Mouse (Mus musculus) neural tube, embryonic 12.5 days (tissue): ENCODE measurements at regions not wholly inside any gene's neighbourhood (a gene's known extent, or its start where the extent isn't known, plus 50 kb on each side); places are given as distances from the start of the nearest gene placed in this dataset.
A peak's percentile ranks its signal among the peaks of the same experiment; 100 is the strongest.

Experiments used
- ATAC-seq: fragments of 200-750 bp; cut with Nextera tagmentation; 2 replicates; pipeline ENCODE4 v1.8.0; 2017; ENCODE audit warnings: low read depth, mild to moderate bottlenecking, moderate TSS enrichment, moderate library complexity; ENCODE audit not compliant: low FRiP score
- H3K27ac ChIP-seq: fragments of 300-500 bp; sonication (generic); 2 replicates; pipeline ENCODE4 v1.5.1; 2016
- H3K27me3 ChIP-seq: fragments of 300-500 bp; sonication (generic); replicated peaks from 2 replicates; pipeline ENCODE4 v1.6.1; 2016; ENCODE audit warnings: mild to moderate bottlenecking
- H3K36me3 ChIP-seq: fragments of 300-500 bp; sonication (generic); 2 replicates; pipeline ENCODE4 v1.6.1; 2016; ENCODE audit warnings: mild to moderate bottlenecking
- H3K4me1 ChIP-seq: fragments of 300-500 bp; sonication (generic); 2 replicates; pipeline ENCODE4 v1.6.1; 2016
- H3K4me2 ChIP-seq: fragments of 300-500 bp; sonication (generic); replicated peaks from 2 replicates; pipeline ENCODE4 v1.6.1; 2016; ENCODE audit warnings: mild to moderate bottlenecking
- H3K4me3 ChIP-seq: fragments of 300-500 bp; sonication (generic); 2 replicates; pipeline ENCODE4 v1.5.1; 2016
- H3K9ac ChIP-seq: fragments of 300-500 bp; sonication (generic); 2 replicates; pipeline ENCODE4 v1.6.1; 2016; ENCODE audit warnings: mild to moderate bottlenecking
- H3K9me3 ChIP-seq: fragments of 300-500 bp; sonication (generic); 2 replicates; pipeline ENCODE4 v1.6.1; 2016; ENCODE audit warnings: mild to moderate bottlenecking
- WGBS: fragments of 180-500 bp; shearing (Covaris S2); methylation state at CpG from one replicate; pipeline ENCODE4 v1.1.7; 2016; 5-methylcytosine and 5-hydroxymethylcytosine counted together

DNA sequence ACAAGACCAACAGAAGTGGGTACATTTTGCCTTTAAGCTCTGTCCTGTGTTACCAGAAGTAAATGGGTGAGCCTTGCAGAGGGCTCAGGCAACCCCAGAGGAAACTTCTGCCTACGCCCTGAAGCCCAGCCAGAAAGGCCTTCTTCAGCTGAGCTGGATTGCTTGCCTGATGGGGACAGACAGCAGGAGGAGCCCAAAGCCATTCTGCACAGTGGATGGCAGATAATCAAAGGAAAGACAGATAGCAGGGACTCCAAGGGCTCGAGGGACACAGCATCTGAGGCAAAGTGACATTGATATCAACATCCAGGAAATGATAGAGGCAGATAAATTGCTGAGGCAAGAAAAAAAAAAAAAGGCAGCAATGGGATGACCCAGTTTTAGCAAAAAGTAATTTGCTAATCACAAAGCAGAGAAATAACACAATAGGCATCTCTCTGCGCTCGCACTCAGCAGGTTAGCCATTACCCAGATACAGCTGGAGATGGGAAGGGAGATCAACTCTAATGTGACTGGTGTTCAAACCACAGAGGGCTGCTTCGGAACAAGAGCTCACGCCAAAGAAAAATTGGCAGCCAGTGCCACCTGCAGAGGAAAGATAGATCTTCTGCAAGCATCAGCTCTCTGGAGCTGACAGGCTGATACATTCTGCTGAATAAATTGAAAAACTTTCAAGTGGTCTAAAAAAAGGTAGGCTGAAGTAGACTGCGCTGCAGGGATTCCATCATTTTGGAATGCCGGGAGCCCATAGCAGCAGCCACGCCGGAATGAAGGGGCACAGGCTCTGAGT lies 494.8 kb downstream of the Prim2 start:
- Histone ChIP-seq H3K4me2 (no peak overlapping the region), H3K27ac (no peak overlapping the region), H3K9ac (no peak overlapping the region), H3K36me3 (no peaks in the 10 kb centered on the region), H3K4me1 (no peaks in the 10 kb centered on the region), H3K9me3 (no peaks in the 10 kb centered on the region), H3K4me3 (no peak overlapping the region), H3K27me3 (no peaks in the 10 kb centered on the region)
- no peak for ATAC-seq
- WGBS, result 74% methylated on average over 10 of the region's 10 CpGs

DNA sequence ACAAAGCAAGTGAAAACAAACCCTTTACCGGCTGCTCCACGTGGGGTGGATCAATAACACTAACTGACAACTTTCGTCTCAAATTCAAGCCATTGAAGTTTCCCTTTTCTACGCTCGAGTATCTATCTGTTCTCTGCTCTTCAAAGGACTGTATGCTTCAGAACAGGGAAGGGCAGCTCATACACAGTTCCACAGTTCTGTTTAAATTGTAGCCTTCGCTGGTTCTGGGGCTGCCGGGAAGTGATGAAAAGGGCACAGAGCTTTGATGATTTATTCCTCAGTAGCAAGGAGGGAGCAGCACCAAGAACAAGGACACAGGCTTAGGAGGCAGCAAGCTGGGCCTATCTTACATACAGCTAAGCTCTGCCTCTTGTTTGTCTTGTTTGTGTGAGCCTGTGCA lies 532.6 kb downstream of the Prim2 start:
- ATAC-seq, result no peak

DNA sequence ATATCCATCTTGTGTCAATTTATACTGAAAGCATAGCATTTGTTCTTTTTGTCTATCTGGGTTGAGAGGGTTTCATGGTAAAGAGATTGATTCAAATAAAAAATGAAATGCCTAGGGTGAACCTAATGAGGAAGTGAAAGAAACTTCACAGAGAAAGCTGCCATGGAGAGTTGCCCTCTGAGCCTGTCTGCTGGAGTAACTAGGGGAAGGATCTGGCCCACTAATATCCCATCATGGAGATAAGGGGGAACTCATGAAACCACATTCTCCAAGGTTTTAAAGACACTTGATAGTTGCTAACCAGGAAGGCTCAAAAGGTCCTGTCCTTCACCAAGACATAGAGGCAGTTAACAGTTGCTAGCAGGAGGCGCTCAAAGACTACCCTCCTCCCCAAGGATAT lies 539.2 kb downstream of the Prim2 start:
- WGBS, result 100% methylated on average over 1 of the region's 1 CpGs
- H3K36me3 ChIP-seq, result no peaks in the 10 kb centered on the region
- no peak for ATAC-seq
- no peak overlapping the region for H3K27ac ChIP-seq
- no peak overlapping the region for H3K9ac ChIP-seq
- no peaks in the 10 kb centered on the region for H3K9me3 ChIP-seq
- H3K4me3 ChIP-seq, result no peak overlapping the region
- H3K27me3 ChIP-seq, result no peaks in the 10 kb centered on the region
- H3K4me2 ChIP-seq, result no peak overlapping the region
- no peaks in the 10 kb centered on the region for H3K4me1 ChIP-seq

More for the DNA sequence above, 532.6 kb downstream of the Prim2 start:
- WGBS, result 47% methylated on average over 7 of the region's 7 CpGs
- Histone ChIP-seq H3K4me1 (no peaks in the 10 kb centered on the region), H3K4me2 (no peak overlapping the region), H3K9ac (no peak overlapping the region), H3K27me3 (no peaks in the 10 kb centered on the region), H3K36me3 (no peaks in the 10 kb centered on the region), H3K4me3 (no peak overlapping the region), H3K9me3 (no peaks in the 10 kb centered on the region), H3K27ac (no peak overlapping the region)

DNA sequence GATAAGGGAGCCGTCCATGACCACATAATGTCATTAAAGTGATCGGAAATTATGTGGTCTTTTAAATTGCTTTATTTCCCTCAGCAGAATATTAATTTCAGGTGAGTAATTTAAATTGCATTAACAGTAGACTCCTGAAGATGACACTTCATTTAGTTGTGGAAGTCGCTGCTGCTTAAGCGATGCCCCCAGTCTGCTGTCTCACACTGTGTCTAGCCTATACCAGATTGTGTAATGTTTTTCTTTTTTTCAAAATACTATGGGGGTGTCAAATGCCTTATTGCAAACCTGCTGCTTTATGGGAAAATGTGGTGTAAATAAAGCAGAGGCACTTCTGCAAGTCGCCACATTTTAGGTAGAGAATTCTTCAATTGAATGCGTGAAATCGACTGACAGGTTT lies 544.5 kb downstream of the Prim2 start:
- no peaks in the 10 kb centered on the region for H3K27me3 ChIP-seq
- WGBS, result 71% methylated on average over 7 of the region's 7 CpGs
- H3K4me3 ChIP-seq, result no peak overlapping the region
- ATAC-seq, result 0 out of 2 replicates have a peak, but pooled peaks have one; percentile 33
- H3K9me3 ChIP-seq, result no peaks in the 10 kb centered on the region
- no peaks in the 10 kb centered on the region for H3K36me3 ChIP-seq
- no peak overlapping the region for H3K9ac ChIP-seq
- no peak overlapping the region for H3K27ac ChIP-seq
- no peaks in the 10 kb centered on the region for H3K4me1 ChIP-seq
- H3K4me2 ChIP-seq, result no peak overlapping the region

DNA sequence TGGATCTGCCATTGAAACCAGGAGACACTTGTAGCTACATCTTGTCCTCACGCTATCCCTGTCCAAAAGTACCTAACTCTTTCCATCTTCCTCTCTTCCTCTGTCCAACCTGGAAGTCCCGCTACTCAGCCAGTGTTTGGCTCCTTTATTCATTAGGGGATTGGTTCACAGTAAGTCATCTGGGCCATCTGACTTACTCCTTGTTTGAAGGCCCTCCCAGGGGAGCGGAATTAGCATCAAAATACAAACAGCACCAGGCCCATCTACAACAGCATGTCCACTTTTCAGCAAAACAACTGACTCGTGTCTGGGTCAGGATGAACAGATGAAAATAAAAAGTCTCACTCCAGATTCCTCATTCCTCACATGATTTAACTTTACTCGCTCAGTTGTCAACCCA lies 559.2 kb upstream of the Gm5415 start:
- Histone ChIP-seq H3K4me1 (no peaks in the 10 kb centered on the region), H3K4me2 (no peak overlapping the region), H3K4me3 (no peak overlapping the region), H3K9ac (no peak overlapping the region), H3K9me3 (no peaks in the 10 kb centered on the region; the same call in 1 of the 2 replicates), H3K27me3 (no peaks in the 10 kb centered on the region), H3K27ac (no peak overlapping the region), H3K36me3 (no peaks in the 10 kb centered on the region)
- 75% methylated on average over 5 of the region's 5 CpGs for WGBS
- ATAC-seq, result no peak

DNA sequence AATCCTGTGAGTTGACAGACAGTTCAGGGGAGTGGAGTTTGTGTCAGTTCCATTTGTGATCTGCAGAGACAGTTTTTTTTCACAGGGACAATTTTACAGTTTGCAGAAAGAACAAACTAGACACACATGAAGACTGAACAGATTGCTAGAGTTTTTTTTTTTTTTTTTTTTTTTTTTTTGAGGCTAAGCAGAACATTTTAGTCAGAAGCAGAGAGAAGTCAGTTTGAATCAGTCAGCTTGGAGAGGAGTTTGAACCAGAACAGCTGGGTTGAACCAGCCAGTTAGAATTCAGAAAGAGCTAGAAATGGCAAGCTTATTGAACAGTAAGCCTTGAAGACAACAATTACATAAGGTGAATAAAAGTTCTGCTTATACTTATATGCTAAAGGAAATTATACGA lies 557.2 kb upstream of the Gm5415 start:
- Histone ChIP-seq H3K4me1 (no peaks in the 10 kb centered on the region), H3K9me3 (no peaks in the 10 kb centered on the region; the same call in 1 of the 2 replicates), H3K9ac (no peak overlapping the region), H3K27ac (no peak overlapping the region), H3K36me3 (no peaks in the 10 kb centered on the region), H3K4me3 (no peak overlapping the region), H3K4me2 (no peak overlapping the region), H3K27me3 (no peaks in the 10 kb centered on the region)
- ATAC-seq, result no peak
- WGBS, result 89% methylated on average over 1 of the region's 1 CpGs

DNA sequence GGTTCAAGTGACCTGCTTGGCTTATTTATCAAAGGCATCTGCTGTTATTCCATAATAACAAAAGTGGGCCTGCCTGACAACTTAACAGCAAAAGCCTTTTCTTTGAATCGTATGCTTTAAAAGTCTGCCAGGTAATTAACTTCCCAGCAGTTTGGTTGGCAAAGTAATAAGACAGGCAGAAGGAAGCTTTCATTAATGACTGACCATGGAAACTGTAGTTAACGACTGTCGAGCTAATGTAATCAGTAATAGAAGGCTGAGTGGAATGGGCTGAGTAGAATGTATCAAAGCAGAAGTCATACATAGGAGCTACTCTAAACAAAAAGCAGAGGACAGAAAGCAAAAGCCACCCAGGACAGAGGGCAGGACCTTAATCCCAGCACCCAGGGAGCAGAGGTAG lies 551.0 kb upstream of the Gm5415 start:
- Histone ChIP-seq H3K27ac (no peak overlapping the region), H3K4me1 (no peaks in the 10 kb centered on the region), H3K36me3 (no peaks in the 10 kb centered on the region), H3K9me3 (no peaks in the 10 kb centered on the region), H3K27me3 (no peaks in the 10 kb centered on the region), H3K9ac (no peak overlapping the region), H3K4me3 (no peak overlapping the region), H3K4me2 (no peak overlapping the region)
- no peak for ATAC-seq
- 75% methylated on average over 3 of the region's 3 CpGs for WGBS

DNA sequence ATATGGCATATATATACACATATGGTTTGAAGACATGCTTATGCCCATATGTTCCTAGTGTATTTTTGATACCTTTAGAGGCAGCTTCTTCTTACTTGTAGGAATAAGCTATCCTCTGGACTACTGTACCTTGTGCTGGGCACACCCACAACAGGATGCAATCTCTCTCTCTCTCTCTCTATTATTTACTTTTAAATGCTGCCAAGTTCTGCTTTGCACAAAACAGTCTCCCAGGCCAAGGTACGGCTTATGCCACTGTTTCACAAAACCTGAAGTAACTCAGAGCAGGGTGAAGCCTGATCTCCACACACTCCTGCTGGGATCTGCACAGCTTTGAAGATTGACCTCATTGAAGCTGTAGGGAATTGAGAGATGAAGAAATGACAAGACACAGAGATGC lies 549.8 kb upstream of the Gm5415 start:
- Histone ChIP-seq H3K9ac (no peak overlapping the region), H3K4me2 (no peak overlapping the region), H3K9me3 (no peaks in the 10 kb centered on the region), H3K27ac (no peak overlapping the region), H3K4me3 (no peak overlapping the region), H3K27me3 (no peaks in the 10 kb centered on the region), H3K4me1 (no peaks in the 10 kb centered on the region), H3K36me3 (no peaks in the 10 kb centered on the region)
- no peak for ATAC-seq
- 98% methylated on average over 1 of the region's 1 CpGs for WGBS

DNA sequence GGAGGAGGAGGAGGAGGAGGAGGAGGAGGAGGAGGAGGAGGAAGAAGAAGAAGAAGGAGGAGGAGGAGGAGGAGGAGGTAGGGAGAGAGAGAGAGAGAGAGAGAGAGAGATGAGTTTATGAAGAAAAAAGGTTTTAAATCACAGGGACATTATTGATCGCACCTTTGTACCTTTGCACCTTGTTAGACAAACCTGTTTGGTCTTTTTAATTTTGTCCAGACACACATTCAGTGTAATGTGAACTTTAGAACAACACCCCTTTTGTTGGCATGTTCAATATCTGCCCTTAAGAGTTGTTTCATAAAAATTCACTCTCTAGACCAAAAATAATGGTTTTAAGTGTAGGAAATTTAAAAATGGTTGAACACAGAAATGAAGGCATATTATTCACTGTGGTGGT lies 527.5 kb upstream of the Gm5415 start:
- Histone ChIP-seq H3K27me3 (no peaks in the 10 kb centered on the region), H3K4me1 (no peaks in the 10 kb centered on the region), H3K27ac (no peak overlapping the region), H3K4me3 (no peak overlapping the region), H3K9ac (no peak overlapping the region), H3K4me2 (no peak overlapping the region), H3K36me3 (no peaks in the 10 kb centered on the region), H3K9me3 (no peaks in the 10 kb centered on the region)
- 97% methylated on average over 1 of the region's 1 CpGs for WGBS
- no peak for ATAC-seq

DNA sequence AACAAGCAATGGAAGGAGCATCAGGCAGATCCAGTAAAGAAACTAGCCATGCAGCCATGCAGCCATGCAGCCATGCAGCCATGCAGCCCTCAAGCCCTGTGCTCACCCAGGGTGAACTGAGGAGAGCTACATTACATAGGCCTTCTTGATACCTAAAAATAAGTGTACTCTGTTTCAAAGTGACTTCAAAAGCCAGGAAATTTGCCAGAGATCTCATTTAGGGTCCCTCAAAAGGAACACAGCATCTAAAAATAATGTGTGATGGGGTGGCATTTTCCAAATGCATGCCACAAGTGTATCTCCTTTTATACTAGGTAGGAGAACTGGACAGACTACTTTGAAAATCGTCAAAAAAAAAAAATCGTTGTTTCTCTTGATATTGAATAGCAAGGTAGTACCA lies 510.9 kb upstream of the Gm5415 start:
- Histone ChIP-seq H3K27ac (no peak overlapping the region), H3K27me3 (no peaks in the 10 kb centered on the region), H3K4me1 (no peaks in the 10 kb centered on the region), H3K36me3 (no peaks in the 10 kb centered on the region), H3K4me3 (no peak overlapping the region), H3K4me2 (no peak overlapping the region), H3K9me3 (no peaks in the 10 kb centered on the region), H3K9ac (no peak overlapping the region)
- 80% methylated on average over 2 of the region's 2 CpGs for WGBS
- ATAC-seq, result no peak

DNA sequence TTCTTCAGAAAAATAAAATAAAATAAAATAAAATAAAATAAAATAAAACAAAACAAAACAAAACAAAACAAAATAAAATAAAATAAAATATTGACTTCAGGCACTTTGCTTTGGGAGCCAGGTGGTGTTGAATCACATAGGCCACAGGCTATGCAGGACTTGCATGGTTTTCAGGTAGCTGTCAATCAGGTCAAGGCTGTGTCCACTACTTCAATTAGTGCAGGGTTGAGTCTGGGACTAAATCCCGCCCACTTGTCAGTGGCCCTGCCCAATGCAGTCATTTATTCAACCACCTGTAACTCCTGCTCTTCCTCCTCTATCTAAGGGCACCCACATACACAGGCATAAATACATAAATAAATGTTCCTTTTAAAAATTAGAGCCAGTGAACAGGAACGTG lies 497.3 kb upstream of the Gm5415 start:
- Histone ChIP-seq H3K9me3 (no peaks in the 10 kb centered on the region), H3K4me1 (peaks cover 3% of the 10 kb centered on the region; the same call in 1 of the 2 replicates), H3K27me3 (no peaks in the 10 kb centered on the region), H3K4me3 (no peak overlapping the region), H3K36me3 (no peaks in the 10 kb centered on the region), H3K27ac (no peak overlapping the region), H3K4me2 (no peak overlapping the region), H3K9ac (no peak overlapping the region)
- ATAC-seq, result no peak
- WGBS, result 86% methylated on average over 2 of the region's 2 CpGs

DNA sequence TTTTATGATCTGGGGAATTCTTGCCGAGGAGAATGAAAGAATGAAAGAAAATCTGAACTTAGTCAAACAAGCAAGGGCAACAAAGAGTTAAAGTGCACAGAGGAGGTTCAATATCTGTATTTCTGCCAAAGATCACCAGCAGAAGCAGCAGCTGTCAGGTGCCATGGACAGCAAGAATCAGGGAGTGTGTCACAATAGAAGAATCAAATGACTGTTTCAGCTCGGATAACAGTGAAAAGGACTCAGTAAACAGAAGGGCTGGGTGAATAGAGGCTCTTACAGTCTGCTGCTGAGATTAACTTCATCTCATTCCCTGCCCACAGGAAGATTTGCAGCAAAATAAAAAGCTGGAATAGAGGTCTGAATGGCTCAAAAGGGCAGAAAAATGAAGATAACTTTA lies 495.3 kb upstream of the Gm5415 start:
- 20% methylated on average over 2 of the region's 2 CpGs for WGBS
- no peak overlapping the region for H3K27ac ChIP-seq
- H3K27me3 ChIP-seq, result no peaks in the 10 kb centered on the region
- no peak overlapping the region for H3K4me2 ChIP-seq
- H3K4me1 ChIP-seq, result peaks cover 3% of the 10 kb centered on the region; the same call in 1 of the 2 replicates
- no peaks in the 10 kb centered on the region for H3K36me3 ChIP-seq
- H3K4me3 ChIP-seq, result no peak overlapping the region
- ATAC-seq, result peak; percentile 79
- H3K9me3 ChIP-seq, result no peaks in the 10 kb centered on the region
- no peak overlapping the region for H3K9ac ChIP-seq

DNA sequence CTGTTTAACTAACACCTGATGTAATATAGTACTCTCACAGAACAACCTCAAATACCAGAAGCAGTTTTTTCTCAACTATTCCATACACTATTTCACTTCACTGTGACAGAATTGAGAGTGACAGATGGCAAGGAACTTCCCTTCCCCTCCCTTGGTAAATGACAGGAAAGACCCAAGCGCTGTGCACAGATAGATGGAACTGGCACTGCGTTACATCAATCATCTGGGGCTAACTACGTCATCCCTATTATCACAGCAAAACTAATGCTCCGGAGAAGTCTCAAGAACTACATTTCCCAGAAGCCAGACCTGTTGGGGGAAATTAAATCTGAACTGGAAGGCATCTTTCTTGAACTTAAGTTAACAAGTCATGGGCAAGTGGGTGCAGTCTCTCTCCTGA lies 493.6 kb upstream of the Gm5415 start:
- Histone ChIP-seq H3K27me3 (no peaks in the 10 kb centered on the region), H3K4me1 (peaks cover 3% of the 10 kb centered on the region; the same call in 1 of the 2 replicates), H3K9me3 (no peaks in the 10 kb centered on the region), H3K9ac (no peak overlapping the region), H3K4me2 (no peak overlapping the region), H3K4me3 (no peak overlapping the region), H3K27ac (no peak overlapping the region), H3K36me3 (no peaks in the 10 kb centered on the region)
- ATAC-seq, result no peak
- 80% methylated on average over 4 of the region's 4 CpGs for WGBS
